ENCODE assay signal across 18 mouse cellular contexts in the genomic region with DNA sequence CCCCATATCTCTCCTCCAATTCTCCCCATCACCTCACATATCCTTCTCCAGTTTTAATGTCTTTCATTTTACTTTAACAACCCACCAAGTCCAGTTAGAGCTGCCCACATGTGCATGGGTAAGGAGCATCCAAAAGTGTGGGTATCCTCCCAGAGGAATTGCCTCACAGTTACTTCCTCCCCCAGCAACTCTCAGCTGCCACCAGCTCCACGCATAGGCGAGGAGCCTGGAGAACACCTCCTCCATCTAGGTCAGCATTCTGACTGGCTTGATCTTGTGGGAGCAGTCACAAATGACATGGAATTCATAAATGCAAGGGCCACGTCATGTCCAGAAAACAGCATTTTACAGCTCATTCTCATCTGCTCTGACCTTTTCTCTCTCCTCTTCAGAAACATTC.
"Had no signal": no experiment of that assay in that cellular context is flagged by ENCODE, and none has a peak within 500 bp of the region (broad histone marks: within the 10 kb centered on the region; RNA-seq: fewer than 3 reads in every experiment).

No protein-coding gene starts in this region.

- DNase-seq: lung, adult 18-20 months; lung, embryonic 14.5 days; lung, postnatal 10 days; lung, postnatal 4 days; midbrain, embryonic 14.5 days; retina, postnatal 1 day; right cerebral cortex, postnatal 14 days; right cerebral cortex, postnatal 4 days; spleen, adult 18-20 months; thymus, adult 18-20 months; thymus, postnatal 25 days; thymus, postnatal 4 days had no signal

- H3K36me3 ChIP-seq: midbrain, embryonic 12.5 days; neural tube, embryonic 13.5 days; neural tube, embryonic 15.5 days had no signal

- H3K27me3 ChIP-seq: midbrain, embryonic 12.5 days; neural tube, embryonic 13.5 days; neural tube, embryonic 15.5 days had no signal

- H3K4me3 ChIP-seq: midbrain, embryonic 12.5 days; myocyte; neural tube, embryonic 13.5 days; neural tube, embryonic 15.5 days had no signal

- H3K4me1 ChIP-seq: neural tube, embryonic 13.5 days; neural tube, embryonic 15.5 days had no signal

- H3K27ac ChIP-seq: liver, embryonic 14.5 days; midbrain, embryonic 12.5 days; neural tube, embryonic 13.5 days; neural tube, embryonic 15.5 days had no signal

- ATAC-seq: midbrain, embryonic 16.5 days had no signal

- H3K9ac ChIP-seq: liver, embryonic 14.5 days; lung, embryonic 14.5 days; midbrain, embryonic 12.5 days; neural tube, embryonic 13.5 days; neural tube, embryonic 15.5 days had no signal

- H3K9me3 ChIP-seq: midbrain, embryonic 12.5 days; neural tube, embryonic 13.5 days; neural tube, embryonic 15.5 days had no signal

- H3K4me2 ChIP-seq: lung, embryonic 14.5 days; midbrain, embryonic 12.5 days; neural tube, embryonic 13.5 days; neural tube, embryonic 15.5 days had no signal
